Mouse (Mus musculus): ENCODE data around the gene Rph3al. TPM values are rescaled to one million over a fixed set of nuclear protein-coding genes. Genes with fewer than 3 reads are reported as not detected.

The Rph3al gene
- polyA plus RNA-seq, 1 experiment from 2014 or later, result 2.6 TPM

DNA sequence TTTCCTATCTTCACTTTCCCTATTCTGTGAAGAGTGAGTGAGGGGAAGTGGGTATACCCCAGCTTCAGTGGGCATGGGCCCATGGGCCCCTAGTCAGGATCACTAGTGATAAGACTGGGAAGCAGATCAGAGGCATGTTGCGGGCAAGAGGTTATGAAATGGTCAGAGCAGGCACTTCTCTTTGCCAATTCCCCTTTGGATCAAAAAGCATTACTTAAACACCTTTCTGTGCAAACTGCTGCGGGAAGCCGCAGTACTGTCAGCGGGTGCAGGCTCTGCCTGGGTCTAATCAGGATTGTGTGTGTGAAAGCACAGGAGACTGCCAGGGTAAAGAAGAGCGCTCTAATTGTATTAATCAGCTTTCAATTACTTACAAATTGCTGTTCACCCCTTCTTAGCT is 67.8 kb downstream of the Rph3al start:
- no peaks in the 10 kb centered on the region for H3K27me3 ChIP-seq
- no peak for ATAC-seq (ENCODE audit: low FRiP score, low read depth)
- 73% methylated on average over 5 of the region's 5 CpGs for WGBS
- no peaks in the 10 kb centered on the region for H3K36me3 ChIP-seq
- H3K4me1 ChIP-seq, result peaks cover 18% of the 10 kb centered on the region
- no peak overlapping the region for H3K9ac ChIP-seq
- no peak overlapping the region for H3K27ac ChIP-seq
- H3K4me2 ChIP-seq (replicated peaks), result no peak overlapping the region
- H3K4me3 ChIP-seq, result no peak overlapping the region
- H3K9me3 ChIP-seq, result no peaks in the 10 kb centered on the region

DNA sequence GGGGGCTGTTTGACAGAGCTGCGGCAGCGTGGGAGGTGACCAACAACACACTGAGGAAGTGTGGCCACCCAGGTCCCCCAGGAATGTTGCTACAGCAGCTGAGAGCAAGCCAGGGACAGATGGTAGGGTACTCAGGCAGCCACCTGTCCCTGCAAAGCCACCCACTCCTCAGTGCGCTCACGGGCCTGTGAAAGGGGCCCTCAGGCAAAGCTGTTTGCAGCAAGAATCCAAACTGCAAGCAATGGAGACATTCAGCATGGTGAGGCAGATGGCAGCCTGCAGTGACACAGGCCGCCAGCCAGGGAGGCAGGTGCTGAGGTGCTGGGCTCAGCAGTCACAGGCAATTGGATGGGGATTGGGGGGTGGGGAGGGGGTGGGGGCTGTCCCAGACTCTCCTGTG is 68.3 kb downstream of the Rph3al start:
- H3K27ac ChIP-seq, result no peak overlapping the region
- no peaks in the 10 kb centered on the region for H3K36me3 ChIP-seq
- H3K4me2 ChIP-seq (replicated peaks), result no peak overlapping the region
- H3K4me3 ChIP-seq, result no peak overlapping the region
- no peaks in the 10 kb centered on the region for H3K27me3 ChIP-seq
- no peaks in the 10 kb centered on the region for H3K9me3 ChIP-seq
- WGBS, result 36% methylated on average over 5 of the region's 5 CpGs
- H3K4me1 ChIP-seq, result peaks cover 23% of the 10 kb centered on the region
- H3K9ac ChIP-seq, result no peak overlapping the region
- ATAC-seq (ENCODE audit: low FRiP score, low read depth), result no peak

- Histone ChIP-seq H3K27me3 (no peaks in the 10 kb centered on the region), H3K36me3 (no peaks in the 10 kb centered on the region), H3K4me1 (peaks cover 35% of the 10 kb centered on the region), H3K9me3 (no peaks in the 10 kb centered on the region), H3K4me3 (no peak overlapping the region), H3K9ac (no peak overlapping the region), H3K27ac (no peak overlapping the region), H3K4me2 (replicated peaks) (no peak overlapping the region)
- 67% methylated on average over 4 of the region's 4 CpGs for WGBS
- no peak for ATAC-seq (ENCODE audit: low FRiP score, low read depth)
Measured at GRCm38 (mm10) chr11:75866861-75867260, 71.4 kb downstream of the Rph3al start.

- WGBS, result 17% methylated on average over 9 of the region's 9 CpGs
- H3K27ac ChIP-seq, result no peak overlapping the region
Measured at GRCm38 (mm10) chr11:75865859-75866258, 72.4 kb downstream of the Rph3al start.

DNA sequence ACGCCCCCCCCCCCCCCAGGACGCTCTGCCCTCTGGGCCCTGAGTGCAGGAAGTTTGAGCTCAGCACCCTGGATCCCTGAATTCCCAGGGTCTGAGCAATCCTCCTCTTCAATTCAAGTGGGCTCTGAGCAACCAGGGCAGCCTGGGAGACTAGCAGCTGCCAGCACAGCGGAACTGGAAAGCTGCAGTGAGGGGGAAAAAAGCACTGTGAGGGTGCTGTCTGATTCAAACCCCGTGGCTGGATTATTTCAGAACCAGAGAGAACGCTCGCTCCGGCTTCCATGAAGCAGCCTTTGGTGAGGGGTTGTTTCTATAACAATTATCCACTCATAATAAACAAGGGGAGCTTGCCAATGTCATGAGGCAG is 73.0 kb downstream of the Rph3al start:
- WGBS, result 33% methylated on average over 7 of the region's 7 CpGs
- H3K27me3 ChIP-seq, result no peaks in the 10 kb centered on the region
- no peak for ATAC-seq (ENCODE audit: low FRiP score, low read depth)
- H3K4me2 ChIP-seq (replicated peaks), result no peak overlapping the region
- H3K4me3 ChIP-seq, result no peak overlapping the region
- no peaks in the 10 kb centered on the region for H3K36me3 ChIP-seq
- no peaks in the 10 kb centered on the region for H3K9me3 ChIP-seq
- peaks cover 50% of the 10 kb centered on the region for H3K4me1 ChIP-seq
- H3K9ac ChIP-seq, result 0 out of 2 replicates have a peak overlapping the region, but pooled peaks have one; percentile 8
- H3K27ac ChIP-seq, result no peak overlapping the region

More at GRCm38 (mm10) chr11:75865859-75866258, 72.4 kb downstream of the Rph3al start:
- Histone ChIP-seq H3K4me2 (replicated peaks) (no peak overlapping the region), H3K36me3 (no peaks in the 10 kb centered on the region), H3K27me3 (no peaks in the 10 kb centered on the region), H3K4me3 (no peak overlapping the region), H3K9me3 (no peaks in the 10 kb centered on the region), H3K4me1 (peaks cover 45% of the 10 kb centered on the region), H3K9ac (no peak overlapping the region)
- ATAC-seq (ENCODE audit: low FRiP score, low read depth), result no peak

- Histone ChIP-seq H3K4me1 (peaks cover 49% of the 10 kb centered on the region), H3K27me3 (no peaks in the 10 kb centered on the region), H3K9me3 (no peaks in the 10 kb centered on the region), H3K4me3 (no peak overlapping the region), H3K9ac (peak overlapping the region; percentile 8; the same call in 1 of the 2 replicates), H3K27ac (no peak overlapping the region), H3K4me2 (replicated peaks) (no peak overlapping the region), H3K36me3 (no peaks in the 10 kb centered on the region)
- WGBS, result 16% methylated on average over 4 of the region's 4 CpGs
- ATAC-seq (ENCODE audit: low FRiP score, low read depth), result no peak
Measured at GRCm38 (mm10) chr11:75864529-75865252, 73.5 kb downstream of the Rph3al start.

GRCm38 (mm10) chr11:75862466-75862865 is 75.8 kb downstream of the Rph3al start:
- Histone ChIP-seq H3K36me3 (no peaks in the 10 kb centered on the region), H3K4me2 (replicated peaks) (no peak overlapping the region), H3K9ac (no peak overlapping the region), H3K9me3 (no peaks in the 10 kb centered on the region), H3K27ac (no peak overlapping the region), H3K27me3 (no peaks in the 10 kb centered on the region), H3K4me3 (no peak overlapping the region), H3K4me1 (peaks cover 48% of the 10 kb centered on the region)
- ATAC-seq (ENCODE audit: low FRiP score, low read depth), result no peak
- 76% methylated on average over 4 of the region's 4 CpGs for WGBS

GRCm38 (mm10) chr11:75861653-75862052 is 76.6 kb downstream of the Rph3al start:
- peaks cover 45% of the 10 kb centered on the region for H3K4me1 ChIP-seq
- no peaks in the 10 kb centered on the region for H3K9me3 ChIP-seq
- 62% methylated on average over 4 of the region's 4 CpGs for WGBS
- no peak overlapping the region for H3K9ac ChIP-seq
- no peak overlapping the region for H3K4me3 ChIP-seq
- no peaks in the 10 kb centered on the region for H3K27me3 ChIP-seq
- no peak overlapping the region for H3K27ac ChIP-seq
- H3K4me2 ChIP-seq (replicated peaks), result peak overlapping the region; percentile 21; the same call in 1 of the 2 replicates
- no peak; the same call in 1 of the 2 replicates for ATAC-seq (ENCODE audit: low FRiP score, low read depth)
- no peaks in the 10 kb centered on the region for H3K36me3 ChIP-seq

- H3K4me3 ChIP-seq, result no peak overlapping the region
Measured at GRCm38 (mm10) chr11:75861213-75861612, 77.0 kb downstream of the Rph3al start.

GRCm38 (mm10) chr11:75859460-75859859 is 78.8 kb downstream of the Rph3al start:
- H3K4me3 ChIP-seq, result no peak overlapping the region
- no peak overlapping the region for H3K4me2 ChIP-seq (replicated peaks)
- H3K27ac ChIP-seq, result no peak overlapping the region
- H3K27me3 ChIP-seq, result no peaks in the 10 kb centered on the region
- no peaks in the 10 kb centered on the region for H3K36me3 ChIP-seq
- H3K9me3 ChIP-seq, result no peaks in the 10 kb centered on the region
- H3K4me1 ChIP-seq, result peaks cover 24% of the 10 kb centered on the region
- no peak for ATAC-seq (ENCODE audit: low FRiP score, low read depth)
- H3K9ac ChIP-seq, result no peak overlapping the region
- WGBS, result 84% methylated on average over 8 of the region's 8 CpGs

More at GRCm38 (mm10) chr11:75861213-75861612, 77.0 kb downstream of the Rph3al start:
- H3K27ac ChIP-seq, result no peak overlapping the region
- H3K27me3 ChIP-seq, result no peaks in the 10 kb centered on the region
- peak overlapping the region; percentile 21; the same call in 1 of the 2 replicates for H3K4me2 ChIP-seq (replicated peaks)
- H3K36me3 ChIP-seq, result no peaks in the 10 kb centered on the region
- peaks cover 42% of the 10 kb centered on the region for H3K4me1 ChIP-seq
- H3K9me3 ChIP-seq, result no peaks in the 10 kb centered on the region
- 43% methylated on average over 14 of the region's 14 CpGs for WGBS
- no peak; the same call in 1 of the 2 replicates for ATAC-seq (ENCODE audit: low FRiP score, low read depth)
- no peak overlapping the region for H3K9ac ChIP-seq

DNA sequence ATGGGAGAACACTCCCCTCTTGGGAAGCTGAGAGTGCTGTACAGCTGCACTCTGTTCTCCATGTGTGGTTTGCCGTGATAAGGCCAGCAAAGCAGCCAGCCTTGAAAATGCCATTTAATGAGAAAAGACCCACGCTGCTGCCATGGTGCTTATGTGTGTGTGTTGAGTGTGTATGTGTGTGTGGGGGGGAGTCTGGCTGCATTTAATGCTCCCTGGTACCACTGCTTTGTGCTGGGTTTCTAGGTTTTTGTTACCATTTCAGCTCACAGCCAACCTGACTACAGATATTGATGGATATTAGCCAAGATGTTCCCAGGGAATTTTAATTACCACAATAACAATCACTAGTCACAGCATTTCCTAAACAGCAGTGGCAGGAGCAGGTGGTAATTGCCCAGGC is 79.3 kb downstream of the Rph3al start:
- Histone ChIP-seq H3K27ac (no peak overlapping the region), H3K4me2 (replicated peaks) (no peak overlapping the region), H3K9ac (no peak overlapping the region), H3K9me3 (no peaks in the 10 kb centered on the region), H3K4me1 (peaks cover 21% of the 10 kb centered on the region), H3K27me3 (no peaks in the 10 kb centered on the region), H3K4me3 (no peak overlapping the region), H3K36me3 (no peaks in the 10 kb centered on the region)
- WGBS, result 61% methylated on average over 2 of the region's 2 CpGs
- ATAC-seq (ENCODE audit: low FRiP score, low read depth), result no peak

DNA sequence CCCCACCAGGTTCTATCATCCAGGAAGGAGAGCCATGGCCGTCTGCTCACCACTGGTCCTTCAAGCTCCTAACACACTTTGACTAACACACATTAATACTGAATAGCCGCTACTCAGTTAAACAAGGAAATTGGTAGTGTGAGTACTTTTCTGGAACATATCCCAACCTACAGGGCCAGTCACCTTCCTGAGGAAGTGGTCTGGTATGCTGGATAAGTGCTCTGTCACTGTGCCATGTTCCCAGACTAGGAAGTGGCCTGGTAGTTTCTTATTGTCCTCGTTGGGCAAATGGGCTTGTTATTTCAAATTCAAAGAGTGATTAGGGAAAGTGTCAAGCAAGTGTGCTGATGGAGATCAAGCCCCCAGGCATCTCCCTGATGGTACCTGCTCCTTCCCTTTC is 80.4 kb downstream of the Rph3al start:
- Histone ChIP-seq H3K4me3 (no peak overlapping the region), H3K4me1 (peaks cover 23% of the 10 kb centered on the region), H3K4me2 (replicated peaks) (no peak overlapping the region), H3K9ac (no peak overlapping the region), H3K9me3 (no peaks in the 10 kb centered on the region), H3K27ac (no peak overlapping the region), H3K27me3 (no peaks in the 10 kb centered on the region), H3K36me3 (no peaks in the 10 kb centered on the region)
- 58% methylated on average over 3 of the region's 3 CpGs for WGBS
- no peak for ATAC-seq (ENCODE audit: low FRiP score, low read depth)

DNA sequence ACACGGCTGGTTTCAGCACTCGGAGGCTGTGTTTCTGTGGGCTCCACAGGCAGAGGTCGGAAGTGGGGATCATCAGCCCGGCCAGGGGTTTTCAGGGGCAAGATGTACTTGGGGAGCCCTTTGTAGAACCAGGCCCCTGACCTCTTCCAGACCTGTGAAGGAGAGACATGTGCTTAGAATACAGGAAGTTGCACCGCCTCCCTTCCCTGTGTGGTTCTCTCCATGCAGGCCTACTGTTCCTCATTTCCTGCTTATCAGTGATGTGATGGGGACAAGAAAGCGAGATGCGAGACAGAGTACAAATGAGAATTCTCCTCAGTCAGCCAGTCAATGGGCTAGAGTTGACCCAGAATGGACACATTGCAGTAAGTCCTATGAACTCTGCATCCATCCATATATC is 83.9 kb downstream of the Rph3al start:
- WGBS, result 86% methylated on average over 7 of the region's 7 CpGs
- no peak overlapping the region for H3K4me3 ChIP-seq
- no peak overlapping the region for H3K27ac ChIP-seq
- no peak for ATAC-seq (ENCODE audit: low FRiP score, low read depth)
- H3K36me3 ChIP-seq, result no peaks in the 10 kb centered on the region
- H3K9me3 ChIP-seq, result no peaks in the 10 kb centered on the region
- H3K4me2 ChIP-seq (replicated peaks), result no peak overlapping the region
- H3K4me1 ChIP-seq, result 0 out of 2 replicates have a peak, but pooled peaks cover 4% of the 10 kb centered on the region
- H3K27me3 ChIP-seq, result no peaks in the 10 kb centered on the region
- no peak overlapping the region for H3K9ac ChIP-seq

All from limb, embryonic 13.5 days (tissue).